Mouse (Mus musculus) CH12.LX (cell line): ENCODE measurements at regions not wholly inside any gene's neighbourhood (a gene's known extent, or its start where the extent isn't known, plus 50 kb on each side); places are given as distances from the start of the nearest gene placed in this dataset.

ENCODE experiments used
- CTCF ChIP-seq, 2 experiments: IDR thresholded peaks in 1 of 2; conservative IDR thresholded peaks in 1 of 2; 2 replicates each; pipeline ENCODE4 v1.5.1; 2011 to 2012; ENCODE audit warnings: low read depth in 2 of 2, low read length in 2 of 2, improper control_type of control experiment in 1 of 2, inconsistent platforms in 1 of 2, mild to moderate bottlenecking in 1 of 2, moderate library complexity in 1 of 2
- EP300 ChIP-seq: IDR thresholded peaks from 2 replicates; pipeline ENCODE4 v1.6.1; 2011; ENCODE audit warnings: low read length, improper control_type of control experiment
- POLR2A ChIP-seq: IDR thresholded peaks from 2 replicates; pipeline ENCODE4 v1.6.1; 2011; ENCODE audit warnings: low read depth, mild to moderate bottlenecking, improper control_type of control experiment, low read length
- POLR2AphosphoS2 ChIP-seq: IDR thresholded peaks from 2 replicates; pipeline ENCODE4 v1.6.1; 2011; ENCODE audit warnings: low read depth, low read length, improper control_type of control experiment
- ZMIZ1 ChIP-seq: IDR thresholded peaks from 2 replicates; pipeline ENCODE4 v1.6.1; 2012; ENCODE audit warnings: low read depth, mild to moderate bottlenecking, inconsistent platforms, low read length, improper control_type of control experiment
- ZNF384 ChIP-seq: IDR thresholded peaks from 2 replicates; pipeline ENCODE4 v1.6.1; 2012; ENCODE audit warnings: low read depth, low read length, improper control_type of control experiment, inconsistent platforms

DNA sequence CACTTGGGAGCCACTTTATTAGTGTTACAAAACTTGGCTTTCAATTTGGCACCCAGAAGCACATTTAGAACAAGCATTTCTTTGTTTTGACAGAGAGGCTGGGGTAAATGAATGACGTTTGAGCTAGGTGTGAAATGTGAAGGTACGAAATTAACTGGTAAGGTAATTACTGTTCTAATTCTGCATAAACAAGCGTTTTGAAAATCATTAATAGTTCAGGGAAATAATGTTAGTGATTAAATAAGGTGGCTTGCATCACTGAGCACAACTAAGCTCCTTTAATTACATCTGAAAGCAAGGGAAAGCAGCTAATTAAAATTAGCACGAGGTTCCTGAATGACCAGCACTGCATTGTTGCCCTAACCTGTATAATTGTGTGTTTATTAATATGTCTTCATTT, 529.9 kb upstream of the Pkn2 start:
- TF ChIP-seq CTCF (conservative IDR thresholded peaks at IDR 0.05 in 1 of 2, IDR thresholded peaks at IDR 0.05 in 1 of 2; ENCODE audit: low read depth in 2 of 2, low read length in 2 of 2): no peak
- TF ChIP-seq ZNF384: no peak
- no peak for TF ChIP-seq POLR2A
- no peak for TF ChIP-seq ZMIZ1
- TF ChIP-seq EP300: no peak
- TF ChIP-seq POLR2AphosphoS2: no peak
